Mouse (Mus musculus) stomach, postnatal 0 days (tissue): ENCODE measurements around the gene Usp19.

Experiments used
- CTCF ChIP-seq: IDR thresholded peaks from 2 replicates; pipeline ENCODE4 v1.5.1; 2016; ENCODE audit warnings: antibody characterized with exemption, low read depth, mild to moderate bottlenecking, moderate library complexity
- EP300 ChIP-seq: optimal IDR thresholded peaks from 2 replicates; pipeline ENCODE3; 2016; ENCODE audit warnings: antibody characterized with exemption

DNA sequence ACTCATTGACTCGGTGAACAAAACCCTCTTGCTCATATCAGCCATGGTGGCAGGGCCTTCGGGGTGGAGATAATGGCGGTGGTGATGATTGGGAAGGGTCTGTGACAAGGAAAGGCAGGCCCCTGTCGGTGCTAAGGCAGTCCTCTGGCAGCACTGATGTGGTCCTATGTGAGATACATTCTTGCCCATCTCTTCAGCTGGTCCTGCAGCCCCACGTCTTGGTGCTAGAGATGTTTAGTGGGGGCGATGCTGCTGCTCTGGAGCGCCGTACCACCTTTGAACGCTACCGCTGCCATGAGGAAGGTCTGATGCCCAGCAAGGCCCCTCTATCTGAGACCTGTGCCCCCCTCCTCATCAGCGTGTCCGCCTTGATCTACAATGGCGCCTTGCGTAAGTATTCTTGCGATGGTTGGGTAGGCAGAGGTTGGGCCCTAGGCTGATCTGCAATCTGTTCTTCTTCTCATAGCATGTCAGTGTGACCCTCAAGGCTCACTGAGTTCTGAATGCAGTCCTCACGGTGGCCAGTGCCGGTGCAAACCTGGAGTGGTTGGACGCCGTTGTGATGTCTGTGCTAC, 5.0 kb upstream of the Usp19 start:
- TF ChIP-seq CTCF (no peak), EP300 (no peak)
